Mouse (Mus musculus): Measurements from ENCODE around the gene Gm1140. TPM values are rescaled to one million over a fixed set of nuclear protein-coding genes. Genes with fewer than 3 reads are reported as not detected.

Gm1140 gene
- not detected in 2 replicates for polyA plus RNA-seq (2012; rRNA removed)

DNA sequence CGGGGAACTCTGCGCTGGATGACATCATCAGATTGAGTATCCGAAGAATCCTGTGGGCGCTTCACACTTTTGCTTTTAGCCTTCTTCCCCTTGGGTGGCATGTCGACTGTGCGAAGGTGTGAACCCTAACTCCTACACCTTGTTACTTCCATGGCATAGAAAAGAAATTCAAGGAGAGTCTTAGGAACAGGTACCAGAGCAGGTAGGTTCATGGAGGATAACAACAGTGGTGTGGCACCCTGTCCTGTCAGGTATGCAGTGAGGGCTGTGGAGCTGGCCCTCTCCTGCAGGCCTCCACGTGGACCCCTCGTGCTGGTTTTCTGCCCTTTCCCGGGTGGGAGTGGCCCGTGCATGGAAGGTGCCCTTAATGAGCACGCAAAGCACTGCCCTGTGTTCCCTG lies at the start of gene Gm1140:
Gene Gm1140, minus strand, starts transcription at position 101 of the 400 bp plus-strand sequence.

DNA sequence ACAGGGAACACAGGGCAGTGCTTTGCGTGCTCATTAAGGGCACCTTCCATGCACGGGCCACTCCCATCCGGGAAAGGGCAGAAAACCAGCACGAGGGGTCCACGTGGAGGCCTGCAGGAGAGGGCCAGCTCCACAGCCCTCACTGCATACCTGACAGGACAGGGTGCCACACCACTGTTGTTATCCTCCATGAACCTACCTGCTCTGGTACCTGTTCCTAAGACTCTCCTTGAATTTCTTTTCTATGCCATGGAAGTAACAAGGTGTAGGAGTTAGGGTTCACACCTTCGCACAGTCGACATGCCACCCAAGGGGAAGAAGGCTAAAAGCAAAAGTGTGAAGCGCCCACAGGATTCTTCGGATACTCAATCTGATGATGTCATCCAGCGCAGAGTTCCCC lies 2.0 kb upstream of the Gm1140 start, which contains the start of gene Gm14692:
Gene Gm14692, plus strand, starts transcription at position 301 of the 400 bp plus-strand sequence.

Other genes with a start within 250 kb of the Gm1140 start
- gene Gm14692, start 2.1 kb upstream of the Gm1140 start, polyA plus RNA-seq (2012; rRNA removed) = not detected in 2 replicates
- not detected in 2 replicates for gene 4933436I01Rik, start 227.9 kb upstream of the Gm1140 start, polyA plus RNA-seq (2012; rRNA removed)

All from central nervous system, embryonic 14 days (tissue).